Mouse (Mus musculus): ENCODE measurements at regions not wholly inside any gene's neighbourhood (a gene's known extent, or its start where the extent isn't known, plus 50 kb on each side); places are given as distances from the start of the nearest gene placed in this dataset.
A peak's percentile ranks its signal among the peaks of the same experiment; 100 is the strongest.
"Not testable (repeated sequence)": the region's sequence is repeated elsewhere in the genome, so short reads cannot be mapped to it uniquely, and the experiment has no call there.

- no peak for DNase-seq
Observed at GRCm38 (mm10) chr6:95058017-95058416, 59.0 kb upstream of the Kbtbd8 start.

GRCm38 (mm10) chr6:95056222-95056621, 60.8 kb upstream of the Kbtbd8 start:
- no peak for DNase-seq

- DNase-seq: no peak
Observed at GRCm38 (mm10) chr6:95053717-95054382, 63.2 kb upstream of the Kbtbd8 start.

GRCm38 (mm10) chr6:95041351-95041750, 75.7 kb upstream of the Kbtbd8 start:
- not testable (repeated sequence) for DNase-seq

GRCm38 (mm10) chr6:95024239-95024638, 92.8 kb upstream of the Kbtbd8 start:
- DNase-seq: no peak

GRCm38 (mm10) chr6:95021724-95022123, 95.3 kb upstream of the Kbtbd8 start:
- no peak for DNase-seq

GRCm38 (mm10) chr6:95017911-95018310, 99.1 kb upstream of the Kbtbd8 start:
- no peak for DNase-seq

GRCm38 (mm10) chr6:95017484-95017883, 99.6 kb upstream of the Kbtbd8 start:
- no peak for DNase-seq

GRCm38 (mm10) chr6:95013096-95013495, 103.9 kb upstream of the Kbtbd8 start:
- no peak for DNase-seq

GRCm38 (mm10) chr6:95006485-95006884, 110.6 kb upstream of the Kbtbd8 start:
- DNase-seq: no peak

- DNase-seq: no peak
Observed at GRCm38 (mm10) chr6:95003716-95004115, 113.3 kb upstream of the Kbtbd8 start.

- DNase-seq: no peak
Observed at GRCm38 (mm10) chr6:94999562-94999961, 117.5 kb upstream of the Kbtbd8 start.

GRCm38 (mm10) chr6:94999002-94999401, 118.0 kb upstream of the Kbtbd8 start:
- no peak for DNase-seq

GRCm38 (mm10) chr6:94998371-94998770, 118.7 kb upstream of the Kbtbd8 start:
- no peak for DNase-seq

- no peak for DNase-seq
Observed at GRCm38 (mm10) chr6:94994376-94994775, 122.7 kb upstream of the Kbtbd8 start.

GRCm38 (mm10) chr6:94987427-94987826, 129.6 kb upstream of the Kbtbd8 start:
- no peak for DNase-seq

- DNase-seq: peak; percentile 7
Observed at GRCm38 (mm10) chr6:94986346-94986745, 130.7 kb upstream of the Kbtbd8 start.

- DNase-seq: no peak
Observed at GRCm38 (mm10) chr6:94984411-94984895, 132.6 kb upstream of the Kbtbd8 start.

- no peak for DNase-seq
Observed at GRCm38 (mm10) chr6:94968683-94969082, 148.4 kb upstream of the Kbtbd8 start.

- peak; percentile 1 for DNase-seq
Observed at GRCm38 (mm10) chr6:94966962-94967361, 150.1 kb upstream of the Kbtbd8 start.

- no peak for DNase-seq
Observed at GRCm38 (mm10) chr6:94963204-94963603, 153.8 kb upstream of the Kbtbd8 start.

- no peak for DNase-seq
Observed at GRCm38 (mm10) chr6:94962411-94963087, 154.5 kb upstream of the Kbtbd8 start.

GRCm38 (mm10) chr6:94961821-94962220, 155.2 kb upstream of the Kbtbd8 start:
- no peak for DNase-seq

GRCm38 (mm10) chr6:94957990-94958389, 159.1 kb upstream of the Kbtbd8 start:
- DNase-seq: no peak

Measured in thymus, postnatal 25 days (tissue).